Comparison of ENCODE assay signal across 30 mouse cellular contexts in the genomic region with DNA sequence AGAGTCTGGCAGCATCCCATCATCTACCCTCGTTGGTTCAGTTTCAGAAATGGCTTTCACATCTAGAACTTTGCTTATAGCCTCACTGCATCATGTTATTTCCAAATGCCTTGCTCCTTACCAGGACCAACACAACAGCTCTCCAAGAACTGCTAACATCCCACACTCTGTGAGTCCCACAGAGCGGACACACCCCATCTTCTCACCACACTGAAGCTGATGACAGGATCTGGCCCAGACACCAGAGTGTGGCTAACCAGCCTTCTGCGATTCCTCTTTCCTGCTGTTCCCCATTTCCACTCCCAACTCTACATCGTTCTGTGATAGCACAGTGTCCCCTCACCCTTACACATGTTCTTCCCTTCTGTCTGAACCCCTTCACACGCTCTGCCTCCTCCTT.
DNase-seq lines count a peak whose midpoint lies in the region; ATAC-seq and TF ChIP-seq lines count a peak whose summit lies in the region.
"Had no signal": no experiment of that assay in that cellular context is flagged by ENCODE, and none has a peak within 500 bp of the region (broad histone marks: within the 10 kb centered on the region; RNA-seq: fewer than 3 reads in every experiment).

No protein-coding gene starts in this region.

- DNase-seq in left cerebral cortex, adult 9 months (ENCODE audit: low spot score in 2 of 2) = peak; percentile 10 to 34
- no peak for DNase-seq in left cerebral cortex, postnatal 4 days
- peak; percentile 21 to 42 for DNase-seq in frontal cortex, postnatal 36 days (ENCODE audit: low spot score in 2 of 2)
- no peak for DNase-seq in hindbrain, postnatal 0 days (ENCODE audit: low spot score)
- DNase-seq in layer of hippocampus, postnatal 14 days (ENCODE audit: low spot score in 2 of 2) = no peak
- DNase-seq: adrenal gland, adult 8-10 months; cerebellum, adult 8-10 months; cerebellum, postnatal 36 days; gastrocnemius, postnatal 10 days; heart, adult 11 months; heart, postnatal 14 days; kidney, postnatal 25 days; layer of hippocampus, postnatal 36 days; lung, adult 18-20 months; lung, postnatal 14 days; retina, postnatal 1 day; spleen, adult 18-20 months; thymus, postnatal 25 days had no signal

- TF ChIP-seq CTCF in hindbrain, postnatal 0 days (IDR thresholded peaks at IDR 0.05; ENCODE audit: low read depth) = no peak

- no peak overlapping the region for H3K27ac ChIP-seq in hindbrain, postnatal 0 days
- H3K27ac ChIP-seq: forebrain, embryonic 15.5 days; heart, embryonic 13.5 days; layer of hippocampus, adult 2 months; limb, embryonic 13.5 days; liver, embryonic 12.5 days; midbrain, embryonic 13.5 days; neural tube, embryonic 13.5 days had no signal

- 85% methylated on average over 5 of the region's 5 CpGs for WGBS in hindbrain, postnatal 0 days

- no peak overlapping the region for H3K9ac ChIP-seq in hindbrain, postnatal 0 days (replicated peaks; ENCODE audit: low read length)
- H3K9ac ChIP-seq: forebrain, embryonic 15.5 days; heart, embryonic 13.5 days; limb, embryonic 13.5 days; liver, embryonic 12.5 days; midbrain, embryonic 13.5 days; neural tube, embryonic 13.5 days had no signal

- TF ChIP-seq POLR2A in myocyte (IDR thresholded peaks at IDR 0.05; ENCODE audit: insufficient read length, low read depth) = no peak

- H3K4me3 ChIP-seq in myocyte = no peak overlapping the region
- no peak overlapping the region for H3K4me3 ChIP-seq in hindbrain, postnatal 0 days (ENCODE audit: low read length)
- H3K4me3 ChIP-seq: forebrain, embryonic 15.5 days; heart, embryonic 13.5 days; layer of hippocampus, adult 2 months; limb, embryonic 13.5 days; liver, embryonic 12.5 days; megakaryocyte, embryonic 14.5 days; midbrain, embryonic 13.5 days; neural tube, embryonic 13.5 days had no signal

- H3K4me1 ChIP-seq in hindbrain, postnatal 0 days (ENCODE audit: insufficient read depth, low read length) = no peaks in the 10 kb centered on the region
- H3K4me1 ChIP-seq: forebrain, embryonic 15.5 days; heart, embryonic 13.5 days; liver, embryonic 12.5 days; megakaryocyte, embryonic 14.5 days; midbrain, embryonic 13.5 days; neural tube, embryonic 13.5 days had no signal

- intact Hi-C loops in left cerebral cortex, postnatal 4 days (cut with DNase I) = no loop called here

- peak overlapping the region; percentile 31 for H3K4me2 ChIP-seq in myocyte (ENCODE audit: low read depth)
- no peak overlapping the region for H3K4me2 ChIP-seq in hindbrain, postnatal 0 days (ENCODE audit: low read depth, low read length)
- H3K4me2 ChIP-seq: forebrain, embryonic 15.5 days; heart, embryonic 13.5 days; limb, embryonic 13.5 days; liver, embryonic 12.5 days; midbrain, embryonic 13.5 days; neural tube, embryonic 13.5 days had no signal

- no peaks in the 10 kb centered on the region for H3K9me3 ChIP-seq in hindbrain, postnatal 0 days (ENCODE audit: low read length)
- H3K9me3 ChIP-seq: forebrain, embryonic 15.5 days; heart, embryonic 13.5 days; limb, embryonic 13.5 days; liver, embryonic 12.5 days; midbrain, embryonic 13.5 days; neural tube, embryonic 13.5 days had no signal

- H3K79me2 ChIP-seq in myocyte (ENCODE audit: control insufficient read depth, insufficient read depth) = no peaks in the 10 kb centered on the region

- peak; percentile 76 for ATAC-seq in common myeloid progenitor, adult 5-6 weeks (replicated peaks; ENCODE audit: low read depth, poor library complexity, severe bottlenecking)
- no peak for ATAC-seq in hindbrain, postnatal 0 days
- ATAC-seq: activated CD4-positive, CD25-positive, alpha-beta regulatory T cell, adult 4 months; forebrain, embryonic 15.5 days; intestine, postnatal 0 days; liver, embryonic 12.5 days; midbrain, embryonic 13.5 days had no signal

- no peaks in the 10 kb centered on the region for H3K36me3 ChIP-seq in myocyte (ENCODE audit: control insufficient read depth, insufficient read depth)
- no peaks in the 10 kb centered on the region for H3K36me3 ChIP-seq in hindbrain, postnatal 0 days (ENCODE audit: insufficient read depth, low read length)
- H3K36me3 ChIP-seq: forebrain, embryonic 15.5 days; heart, embryonic 13.5 days; limb, embryonic 13.5 days; liver, embryonic 12.5 days; midbrain, embryonic 13.5 days; neural tube, embryonic 13.5 days had no signal

- H3K27me3 ChIP-seq in myocyte (ENCODE audit: control insufficient read depth, insufficient read depth, insufficient read length) = no peaks in the 10 kb centered on the region
- H3K27me3 ChIP-seq in hindbrain, postnatal 0 days (ENCODE audit: insufficient read depth, low read length) = no peaks in the 10 kb centered on the region
- H3K27me3 ChIP-seq: forebrain, embryonic 15.5 days; heart, embryonic 13.5 days; liver, embryonic 12.5 days; megakaryocyte, embryonic 14.5 days; midbrain, embryonic 13.5 days; neural tube, embryonic 13.5 days had no signal

- no peak overlapping the region for H3ac ChIP-seq in myocyte (ENCODE audit: control insufficient read depth, insufficient read length)

TF ChIP-seq in myocyte, 11 proteins besides CTCF, POLR2A, EP300 and RAD21:
- TF ChIP-seq MAX (IDR thresholded peaks at IDR 0.05; ENCODE audit: low read depth) (no peak), TCF3 (IDR thresholded peaks at IDR 0.05; ENCODE audit: insufficient read length, low read depth) (no peak), CEBPB (IDR thresholded peaks at IDR 0.05; ENCODE audit: insufficient read depth, poor library complexity, severe bottlenecking) (no peak), SRF (IDR thresholded peaks at IDR 0.05; ENCODE audit: control insufficient read depth, insufficient read length, low read depth) (no peak), MYOG (IDR thresholded peaks at IDR 0.05; ENCODE audit: control insufficient read depth in 1 of 3, insufficient read depth in 1 of 3, insufficient read length in 2 of 3, low read depth in 2 of 3) (no peak), REST (IDR thresholded peaks at IDR 0.05; ENCODE audit: insufficient read depth, insufficient read length) (no peak), TCF12 (IDR thresholded peaks at IDR 0.05; ENCODE audit: insufficient read depth, poor library complexity, severe bottlenecking) (no peak), POLR2AphosphoS2 (IDR thresholded peaks at IDR 0.05; ENCODE audit: insufficient read length, low read depth) (no peak), USF1 (IDR thresholded peaks at IDR 0.05; ENCODE audit: low read depth) (no peak), E2F4 (IDR thresholded peaks at IDR 0.05; ENCODE audit: insufficient read depth) (no peak), MYOD1 (IDR thresholded peaks at IDR 0.05; ENCODE audit: control insufficient read depth in 1 of 3, insufficient read length in 2 of 3, low read depth in 2 of 3) (no peak)

Comparison
In these comparisons a context has a peak if more than half of its experiments do, and no peak if none do; other contexts are left out.
1. DNase-seq: peak in left cerebral cortex, adult 9 months (2 of 2) and frontal cortex, postnatal 36 days (2 of 2); none in left cerebral cortex, postnatal 4 days (single experiment), hindbrain, postnatal 0 days (single experiment) and layer of hippocampus, postnatal 14 days (0 of 2).